Mouse (Mus musculus): Measurements from ENCODE around the gene 4931422A03Rik. TPM values are rescaled to one million over a fixed set of nuclear protein-coding genes. Genes with fewer than 3 reads are reported as not detected.
"Not testable (repeated sequence)": the region's sequence is repeated elsewhere in the genome, so short reads cannot be mapped to it uniquely, and the experiment has no call there.

The 4931422A03Rik gene
- 2.5 and 3.1 TPM in 2 replicates for polyA plus RNA-seq (2015; fragmentation: Nextera tagmentation; extraction: Ambion mirVana)

DNA sequence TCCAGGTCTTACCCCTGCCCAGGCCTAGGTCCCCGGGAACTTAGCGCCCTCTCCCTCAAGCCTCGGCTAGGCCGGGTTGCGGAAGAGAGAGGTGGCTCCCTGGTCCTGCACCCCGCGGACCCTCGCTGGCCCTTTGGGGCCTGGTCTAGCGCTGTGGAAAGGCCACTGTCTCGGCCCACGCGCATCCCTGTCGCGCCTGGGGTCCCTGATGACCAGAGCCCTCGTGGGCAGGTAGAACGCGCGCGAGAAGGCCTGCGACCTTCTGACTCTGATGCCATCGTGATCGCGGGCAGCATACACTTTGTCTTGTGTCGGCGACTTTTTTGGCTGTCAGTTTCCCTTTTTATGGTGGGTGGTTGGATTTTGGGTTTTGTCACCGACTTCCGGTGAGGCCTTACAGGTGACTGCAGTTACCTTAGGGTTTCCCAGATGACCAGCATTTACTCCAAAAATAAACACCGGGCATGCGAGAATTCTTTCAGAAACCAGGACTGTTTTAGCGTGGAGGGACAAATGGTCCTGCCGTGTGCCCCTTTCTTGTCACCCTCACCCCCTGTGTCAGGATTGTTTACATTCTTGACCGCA, at the start of gene 4931422A03Rik:
4931422A03Rik (minus strand) TSS at position 223 of the 585 bp plus-strand sequence.
- no peaks in the 10 kb centered on the region for H3K27me3 ChIP-seq (replicated peaks)
- H3K4me1 ChIP-seq = peaks cover 28% of the 10 kb centered on the region
- peak within 1 kb of the TSS; percentile 86 for H3K4me2 ChIP-seq
- no peaks in the 10 kb centered on the region for H3K9me3 ChIP-seq (replicated peaks)
- 2% methylated on average over 31 of the region's 32 CpGs for WGBS
- H3K36me3 ChIP-seq = peaks cover 4% of the 10 kb centered on the region
- peak within 1 kb of the TSS; percentile 80 for H3K27ac ChIP-seq (replicated peaks)
- H3K4me3 ChIP-seq (replicated peaks) = peak within 1 kb of the TSS; percentile 82
- peak within 1 kb of the TSS; percentile 77 for H3K9ac ChIP-seq (replicated peaks)
- peak; percentile 77 for ATAC-seq (ENCODE audit: low FRiP score)

DNA sequence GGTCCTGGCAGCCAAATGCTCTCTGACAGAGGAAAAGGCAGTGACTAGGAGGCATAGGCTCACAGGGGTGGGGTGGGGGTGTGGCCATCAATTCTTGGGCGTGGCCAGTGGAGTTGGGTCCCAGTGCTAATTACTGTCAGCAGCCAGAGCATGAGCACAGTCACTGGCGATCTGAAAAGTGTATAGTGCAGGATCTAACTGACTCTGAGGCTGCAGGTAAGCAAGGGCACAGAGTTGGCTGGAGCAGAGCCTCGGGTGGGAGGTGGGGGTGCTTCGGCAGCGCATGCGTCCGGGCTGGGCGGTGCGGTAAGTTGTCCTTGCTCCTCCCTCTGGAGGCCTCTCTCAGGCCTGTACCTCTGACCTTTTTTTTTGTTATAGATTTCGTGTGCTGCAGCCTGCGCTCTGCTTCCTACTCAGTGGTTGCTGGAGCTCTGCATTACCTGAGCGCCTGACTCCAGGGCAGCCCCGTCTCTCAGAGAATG, 41.6 kb upstream of the 4931422A03Rik start, which contains the start of gene Cd59b:
Cd59b (plus strand) TSS at position 146 of the 482 bp plus-strand sequence.
- H3K36me3 ChIP-seq = no peaks in the 10 kb centered on the region
- WGBS = 8% methylated on average over 13 of the region's 13 CpGs
- no peaks in the 10 kb centered on the region for H3K9me3 ChIP-seq (replicated peaks)
- H3K4me3 ChIP-seq (replicated peaks) = peak within 1 kb of the TSS; percentile 39
- H3K27me3 ChIP-seq (replicated peaks) = no peaks in the 10 kb centered on the region
- H3K27ac ChIP-seq (replicated peaks) = no peak within 1 kb of the TSS
- 0 out of 2 replicates have a peak within 1 kb of the TSS, but pooled peaks have one; percentile 5 for H3K9ac ChIP-seq (replicated peaks)
- peak; percentile 83 for ATAC-seq (ENCODE audit: low FRiP score)
- H3K4me1 ChIP-seq = peaks cover 9% of the 10 kb centered on the region
- H3K4me2 ChIP-seq = peak within 1 kb of the TSS; percentile 62

GRCm38 (mm10) chr2:104068450-104068849, 40.3 kb upstream of the 4931422A03Rik start, which contains the start of gene Gm10799:
Gm10799 (minus strand) TSS chr2:104068550.
- not testable (repeated sequence) for H3K9ac ChIP-seq (replicated peaks); H3K36me3 ChIP-seq; H3K27ac ChIP-seq (replicated peaks); H3K27me3 ChIP-seq (replicated peaks); H3K9me3 ChIP-seq (replicated peaks); H3K4me1 ChIP-seq; ATAC-seq (ENCODE audit: low FRiP score); H3K4me3 ChIP-seq (replicated peaks); H3K4me2 ChIP-seq
- WGBS = 74% methylated on average over 7 of the region's 7 CpGs

DNA sequence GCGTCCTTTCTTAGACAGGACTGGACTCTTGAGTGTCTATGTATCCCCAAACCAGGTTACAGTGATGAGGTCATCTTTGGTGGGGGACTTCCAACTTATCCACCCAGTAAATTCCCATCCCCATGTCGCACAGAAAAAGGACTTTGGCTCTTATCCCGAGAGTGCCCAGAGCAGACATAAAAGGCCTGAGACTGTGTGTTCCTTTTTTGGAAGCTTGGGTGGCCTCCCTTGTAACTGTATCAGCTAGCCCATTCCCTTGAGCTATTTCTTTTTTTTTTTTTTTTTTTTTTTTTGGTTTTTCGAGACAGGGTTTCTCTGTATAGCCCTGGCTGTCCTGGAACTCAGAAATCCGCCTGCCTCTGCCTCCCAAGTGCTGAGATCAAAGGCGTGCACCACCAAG, 37.4 kb upstream of the 4931422A03Rik start, which contains the start of gene Gm10912:
Gm10912 (plus strand) TSS at position 301 of the 400 bp plus-strand sequence.
- not testable (repeated sequence) for H3K4me1 ChIP-seq; H3K9ac ChIP-seq (replicated peaks); H3K4me2 ChIP-seq; H3K9me3 ChIP-seq (replicated peaks); ATAC-seq (ENCODE audit: low FRiP score); H3K27ac ChIP-seq (replicated peaks); H3K27me3 ChIP-seq (replicated peaks); H3K4me3 ChIP-seq (replicated peaks)
- peaks cover 17% of the 10 kb centered on the region; the same call in 1 of the 2 replicates for H3K36me3 ChIP-seq
- 96% methylated on average over 5 of the region's 6 CpGs for WGBS

DNA sequence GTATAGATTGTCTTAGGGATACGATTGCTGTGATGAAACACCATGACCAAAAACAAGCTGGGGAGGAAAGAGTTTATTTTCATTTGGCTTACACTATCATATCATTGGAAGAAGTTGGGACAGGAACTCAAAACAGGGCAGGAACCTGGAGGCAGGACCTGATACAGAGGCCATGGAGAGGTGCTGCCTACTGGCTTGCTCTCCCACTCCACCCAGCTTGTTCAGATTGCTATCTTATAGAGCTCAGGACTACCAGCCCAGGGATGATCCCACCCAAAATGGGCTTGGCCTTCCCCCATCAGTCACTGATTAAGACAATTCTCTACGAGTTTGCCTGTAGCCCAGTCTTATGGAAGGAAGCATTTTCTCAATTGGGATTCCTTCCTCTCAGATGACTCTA, 36.0 kb upstream of the 4931422A03Rik start:
- WGBS = 92% methylated on average over 2 of the region's 2 CpGs
- no peak overlapping the region for H3K4me2 ChIP-seq

DNA sequence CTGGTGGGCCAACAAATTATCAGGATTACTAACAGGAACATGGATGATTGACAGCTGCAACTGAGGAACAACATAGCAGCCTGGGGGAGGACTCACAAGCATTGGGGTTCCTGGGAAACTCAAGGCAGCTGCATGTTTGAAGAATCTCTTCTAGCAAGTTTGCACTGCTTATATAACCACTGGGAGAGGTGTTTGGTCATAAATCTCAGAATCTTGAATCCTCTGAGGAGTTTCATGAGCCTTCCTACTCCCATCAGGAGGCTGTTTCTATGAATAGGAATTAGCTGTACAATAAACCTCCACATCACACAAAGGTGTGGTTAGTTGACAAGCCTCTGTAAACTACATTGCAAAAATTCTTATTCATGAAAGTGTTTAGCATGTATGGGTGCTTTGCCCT, 34.5 kb upstream of the 4931422A03Rik start:
- no peak for ATAC-seq (ENCODE audit: low FRiP score)
- no peak overlapping the region for H3K9ac ChIP-seq (replicated peaks)
- H3K4me1 ChIP-seq = no peaks in the 10 kb centered on the region
- H3K9me3 ChIP-seq (replicated peaks) = no peaks in the 10 kb centered on the region
- H3K27ac ChIP-seq (replicated peaks) = no peak overlapping the region
- H3K4me3 ChIP-seq (replicated peaks) = no peak overlapping the region
- no peak overlapping the region for H3K4me2 ChIP-seq
- H3K36me3 ChIP-seq = peaks cover 32% of the 10 kb centered on the region
- no peaks in the 10 kb centered on the region for H3K27me3 ChIP-seq (replicated peaks)

More for the DNA sequence above, 36.0 kb upstream of the 4931422A03Rik start:
- no peak for ATAC-seq (ENCODE audit: low FRiP score)
- peaks cover 27% of the 10 kb centered on the region for H3K36me3 ChIP-seq
- no peaks in the 10 kb centered on the region for H3K9me3 ChIP-seq (replicated peaks)
- H3K4me1 ChIP-seq = no peaks in the 10 kb centered on the region
- no peak overlapping the region for H3K27ac ChIP-seq (replicated peaks)
- no peaks in the 10 kb centered on the region for H3K27me3 ChIP-seq (replicated peaks)
- H3K4me3 ChIP-seq (replicated peaks) = no peak overlapping the region
- H3K9ac ChIP-seq (replicated peaks) = no peak overlapping the region

GRCm38 (mm10) chr2:104060996-104061395, 32.8 kb upstream of the 4931422A03Rik start:
- no peak overlapping the region for H3K27ac ChIP-seq (replicated peaks)
- no peak overlapping the region for H3K9ac ChIP-seq (replicated peaks)
- peaks cover 32% of the 10 kb centered on the region for H3K36me3 ChIP-seq
- H3K4me2 ChIP-seq = no peak overlapping the region
- H3K9me3 ChIP-seq (replicated peaks) = no peaks in the 10 kb centered on the region
- H3K4me1 ChIP-seq = no peaks in the 10 kb centered on the region
- ATAC-seq (ENCODE audit: low FRiP score) = no peak
- H3K4me3 ChIP-seq (replicated peaks) = no peak overlapping the region
- no peaks in the 10 kb centered on the region for H3K27me3 ChIP-seq (replicated peaks)
- WGBS = 98% methylated on average over 6 of the region's 6 CpGs

DNA sequence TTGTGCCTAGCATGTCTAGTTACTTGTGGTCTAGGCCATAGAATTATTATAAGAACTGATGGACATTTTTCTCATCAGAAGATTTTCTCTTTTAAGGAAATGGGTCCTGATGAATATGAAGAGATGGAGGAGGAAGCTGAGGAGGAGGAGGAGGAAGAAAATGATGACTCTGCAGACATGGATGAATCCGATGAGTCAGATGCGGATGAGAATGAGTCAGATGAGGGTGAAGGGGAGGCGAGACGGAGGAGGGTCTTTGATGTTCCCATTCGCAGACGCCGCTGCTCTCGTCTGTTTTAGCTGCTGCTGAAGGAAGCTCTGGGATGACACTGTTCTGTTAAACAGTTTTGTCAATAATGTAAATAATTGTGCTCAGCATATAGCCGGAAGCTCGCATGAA, 31.6 kb upstream of the 4931422A03Rik start:
- WGBS = 83% methylated on average over 10 of the region's 10 CpGs

GRCm38 (mm10) chr2:104058954-104059353, 30.8 kb upstream of the 4931422A03Rik start:
- Histone ChIP-seq H3K36me3 (peaks cover 47% of the 10 kb centered on the region), H3K4me2 (no peak overlapping the region), H3K4me1 (no peaks in the 10 kb centered on the region), H3K9me3 (replicated peaks) (no peaks in the 10 kb centered on the region), H3K4me3 (replicated peaks) (no peak overlapping the region), H3K27ac (replicated peaks) (no peak overlapping the region), H3K27me3 (replicated peaks) (no peaks in the 10 kb centered on the region), H3K9ac (replicated peaks) (no peak overlapping the region)
- ATAC-seq (ENCODE audit: low FRiP score) = no peak
- 96% methylated on average over 4 of the region's 4 CpGs for WGBS

More for the DNA sequence above, 31.6 kb upstream of the 4931422A03Rik start:
- Histone ChIP-seq H3K4me1 (no peaks in the 10 kb centered on the region), H3K27ac (replicated peaks) (no peak overlapping the region), H3K9me3 (replicated peaks) (no peaks in the 10 kb centered on the region), H3K36me3 (peaks cover 39% of the 10 kb centered on the region), H3K4me3 (replicated peaks) (no peak overlapping the region), H3K27me3 (replicated peaks) (no peaks in the 10 kb centered on the region), H3K4me2 (no peak overlapping the region), H3K9ac (replicated peaks) (no peak overlapping the region)
- ATAC-seq (ENCODE audit: low FRiP score) = no peak

DNA sequence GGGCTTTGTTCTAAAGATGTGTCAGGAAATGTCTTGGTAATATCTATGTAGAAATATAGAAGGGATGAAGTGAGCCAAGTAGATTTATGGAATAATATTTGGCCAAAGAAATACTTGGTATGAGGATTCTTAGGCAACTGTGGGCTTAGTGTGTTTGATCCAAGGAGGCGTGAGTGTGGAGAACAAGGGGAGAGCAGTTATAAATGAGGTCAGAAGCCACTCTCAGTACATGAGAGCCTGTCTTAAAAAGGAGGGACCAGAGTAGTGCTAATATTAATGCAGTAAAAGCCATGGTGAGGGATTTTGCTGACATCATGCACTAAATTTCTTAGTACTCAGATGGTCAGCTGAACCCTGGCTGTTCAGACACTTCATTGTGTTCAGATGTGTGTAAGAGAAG, 30.2 kb upstream of the 4931422A03Rik start:
- no peak overlapping the region for H3K4me2 ChIP-seq
- H3K27me3 ChIP-seq (replicated peaks) = no peaks in the 10 kb centered on the region
- no peak overlapping the region for H3K4me3 ChIP-seq (replicated peaks)
- no peak overlapping the region for H3K27ac ChIP-seq (replicated peaks)
- no peaks in the 10 kb centered on the region for H3K4me1 ChIP-seq
- H3K9ac ChIP-seq (replicated peaks) = no peak overlapping the region
- ATAC-seq (ENCODE audit: low FRiP score) = no peak
- no peaks in the 10 kb centered on the region for H3K9me3 ChIP-seq (replicated peaks)
- H3K36me3 ChIP-seq = peaks cover 50% of the 10 kb centered on the region
- 94% methylated on average over 1 of the region's 1 CpGs for WGBS

- Histone ChIP-seq H3K36me3 (peaks cover 30% of the 10 kb centered on the region), H3K4me2 (no peak overlapping the region), H3K9me3 (replicated peaks) (no peaks in the 10 kb centered on the region), H3K9ac (replicated peaks) (no peak overlapping the region), H3K27ac (replicated peaks) (no peak overlapping the region), H3K27me3 (replicated peaks) (no peaks in the 10 kb centered on the region), H3K4me1 (no peaks in the 10 kb centered on the region), H3K4me3 (replicated peaks) (no peak overlapping the region)
- 91% methylated on average over 1 of the region's 1 CpGs for WGBS
- ATAC-seq (ENCODE audit: low FRiP score) = no peak
Measured at GRCm38 (mm10) chr2:104044479-104045080, 16.4 kb upstream of the 4931422A03Rik start.
